Mouse (Mus musculus): ENCODE data around the gene Crlf1.

- TF ChIP-seq CTCF (IDR thresholded peaks at IDR 0.05; ENCODE audit: control insufficient read depth, insufficient read depth, insufficient read length) (no peak), FOSL1 (IDR thresholded peaks at IDR 0.05; ENCODE audit: insufficient read depth, low read length, poor library complexity, severe bottlenecking) (no peak), MAX (IDR thresholded peaks at IDR 0.05) (no peak)
These were observed 4.0 kb upstream of the Crlf1 start for GRCm38 (mm10) chr8:70488931-70489470.

Data from C2C12 (cell line).